Mouse (Mus musculus) limb, embryonic 14.5 days (tissue): Measurements from ENCODE around the gene Fgfr2. TPM values are rescaled to one million over a fixed set of nuclear protein-coding genes. Genes with fewer than 3 reads are reported as not detected.

Experiments
- ATAC-seq: fragments of 200-750 bp; cut with Nextera tagmentation; 2 replicates; pipeline ENCODE4 v1.8.0; 2017; ENCODE audit warnings: low read depth, moderate number of reproducible peaks, moderate TSS enrichment; ENCODE audit not compliant: low FRiP score
- DNase-seq: peaks from one replicate; pipeline ENCODE4 v3.0.0-alpha.2; 2015; ENCODE audit warnings: low spot score
- H3K27ac ChIP-seq: fragments of 300-500 bp; sonication (generic); replicated peaks from 2 replicates; pipeline ENCODE4 v1.5.1; 2014; ENCODE audit warnings: low read depth, mild to moderate bottlenecking, low read length, moderate library complexity, mixed read lengths
- H3K27me3 ChIP-seq: fragments of 300-500 bp; sonication (generic); 2 replicates; pipeline ENCODE4 v1.6.1; 2014; ENCODE audit warnings: low read length, mixed read lengths; ENCODE audit not compliant: control insufficient read depth, insufficient read depth
- H3K36me3 ChIP-seq: fragments of 300-500 bp; sonication (generic); 2 replicates; pipeline ENCODE4 v1.6.1; 2014; ENCODE audit warnings: mild to moderate bottlenecking, low read length, moderate library complexity, mixed read lengths; ENCODE audit not compliant: control insufficient read depth, insufficient read depth
- H3K4me1 ChIP-seq: fragments of 300-500 bp; sonication (generic); 2 replicates; pipeline ENCODE4 v1.6.1; 2014; ENCODE audit warnings: antibody characterized with exemption, low read length, mixed read lengths; ENCODE audit not compliant: control insufficient read depth, insufficient read depth
- H3K4me2 ChIP-seq: fragments of 300-500 bp; sonication (generic); replicated peaks from 2 replicates; pipeline ENCODE4 v1.6.1; 2014; ENCODE audit warnings: low read depth, mild to moderate bottlenecking, low read length, moderate library complexity; ENCODE audit not compliant: severe bottlenecking
- H3K4me3 ChIP-seq: fragments of 300-500 bp; sonication (generic); replicated peaks from 2 replicates; pipeline ENCODE4 v1.5.1; 2014; ENCODE audit warnings: low read length
- H3K9ac ChIP-seq: fragments of 300-500 bp; sonication (generic); 2 replicates; pipeline ENCODE4 v1.6.1; 2014; ENCODE audit warnings: mild to moderate bottlenecking, low read depth, low read length, moderate library complexity; ENCODE audit not compliant: severe bottlenecking
- H3K9me3 ChIP-seq: fragments of 300-500 bp; sonication (generic); 2 replicates; pipeline ENCODE4 v1.6.1; 2016; ENCODE audit warnings: low read length; ENCODE audit not compliant: control insufficient read depth
- POLR2A ChIP-seq: fragments of 200-500 bp; IDR thresholded peaks from 2 replicates; pipeline ENCODE4 v1.8.0; 2012; ENCODE audit warnings: inconsistent platforms, mild to moderate bottlenecking, moderate library complexity, borderline replicate concordance; ENCODE audit not compliant: insufficient read depth, insufficient read length; ENCODE audit errors: extremely low read depth
- WGBS: fragments of 180-500 bp; shearing (Covaris S2); extraction: QIAGEN DNeasy Blood & Tissue Kit; methylation state at CpG from one replicate; pipeline ENCODE4 v1.1.7; 2014; 5-methylcytosine and 5-hydroxymethylcytosine counted together
- polyA plus RNA-seq, 2 experiments: library from polyadenylated mRNA; depleted of rRNA in 1 of 2; stranded (reverse) in 1 of 2; unstranded in 1 of 2; fragments of >200 nt; fragmentation: Nextera tagmentation in 1 of 2; extraction: Ambion mirVana in 1 of 2; gene quantifications; 2 replicates each; pipeline versions ENCODE4 v1.2.1 to v1.2.3; 2012 to 2014

Gene Fgfr2
- polyA plus RNA-seq, 2 experiments = 131 to 133 TPM

DNA sequence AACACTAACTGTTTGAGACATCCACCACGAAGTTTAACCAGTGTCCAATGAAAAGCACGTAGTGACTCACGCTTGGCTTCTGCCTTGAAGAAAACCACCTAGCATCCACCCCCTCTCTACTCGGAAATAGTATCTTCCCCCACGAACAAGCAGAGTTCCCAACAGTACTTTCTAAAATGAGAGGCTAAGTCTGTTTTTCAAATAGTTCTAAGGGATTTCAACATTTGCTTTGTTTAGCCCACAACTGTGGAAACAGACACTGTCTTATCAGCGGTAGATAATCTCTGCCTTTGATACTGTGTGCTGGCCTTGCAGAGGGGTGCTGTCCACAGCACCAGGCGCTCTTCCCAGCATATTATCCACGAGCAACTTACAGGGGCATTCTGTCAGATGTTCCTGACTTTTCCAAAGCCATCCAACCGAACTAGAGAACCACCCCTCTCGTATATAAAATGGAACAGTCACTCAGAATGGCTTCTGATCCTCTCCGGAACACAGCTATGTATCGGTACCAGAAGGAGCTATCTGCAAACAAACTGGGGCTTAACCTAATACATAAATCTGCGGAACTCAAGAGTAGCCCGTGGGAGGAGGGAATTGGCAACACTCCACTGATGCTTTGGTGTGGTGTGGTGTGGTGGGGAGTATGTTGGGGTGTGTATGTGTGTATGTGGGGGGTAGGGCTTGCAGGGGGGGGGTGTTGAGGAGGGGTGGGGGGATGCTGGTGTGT lies 110.3 kb downstream of the Fgfr2 start:
- H3K9me3 ChIP-seq = no peaks in the 10 kb centered on the region
- no peak overlapping the region for H3K4me3 ChIP-seq
- H3K27me3 ChIP-seq = no peaks in the 10 kb centered on the region
- no peak overlapping the region for H3K9ac ChIP-seq
- no peak overlapping the region for H3K4me2 ChIP-seq
- H3K27ac ChIP-seq = no peak overlapping the region
- ATAC-seq (no peak), DNase-seq (no peak)
- TF ChIP-seq POLR2A = no peak
- H3K4me1 ChIP-seq = peaks cover 20% of the 10 kb centered on the region
- 62% methylated on average over 14 of the region's 14 CpGs for WGBS
- peaks cover 8% of the 10 kb centered on the region; the same call in 1 of the 2 replicates for H3K36me3 ChIP-seq

DNA sequence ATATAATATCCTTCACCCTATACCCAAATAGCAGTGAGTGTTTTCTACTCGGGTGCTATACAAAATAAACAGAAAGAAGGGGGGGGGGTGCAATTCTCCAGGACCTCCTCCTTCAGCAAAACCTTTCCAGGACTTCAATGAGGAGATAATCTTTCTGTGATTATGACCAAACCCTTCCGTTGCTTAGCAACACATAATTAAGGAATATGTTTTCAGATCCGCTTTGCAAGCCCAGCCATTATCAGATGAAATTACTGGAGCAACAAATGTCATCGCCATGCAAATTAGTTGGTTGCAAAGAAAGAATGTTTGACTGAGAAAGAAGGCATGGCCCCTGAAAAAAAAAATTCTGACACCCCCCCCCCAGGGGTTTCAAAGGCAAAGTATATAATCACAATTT lies 111.5 kb downstream of the Fgfr2 start:
- Histone ChIP-seq H3K4me3 (no peak overlapping the region), H3K27ac (no peak overlapping the region), H3K4me2 (0 out of 2 replicates have a peak overlapping the region, but pooled peaks have one; percentile 5), H3K9ac (no peak overlapping the region), H3K27me3 (no peaks in the 10 kb centered on the region), H3K9me3 (no peaks in the 10 kb centered on the region), H3K4me1 (peaks cover 20% of the 10 kb centered on the region), H3K36me3 (peaks cover 8% of the 10 kb centered on the region; the same call in 1 of the 2 replicates)
- DNase-seq (peak; percentile 29), ATAC-seq (no peak; the same call in 1 of the 2 replicates)
- TF ChIP-seq POLR2A = no peak
- WGBS = 55% methylated on average over 4 of the region's 4 CpGs

DNA sequence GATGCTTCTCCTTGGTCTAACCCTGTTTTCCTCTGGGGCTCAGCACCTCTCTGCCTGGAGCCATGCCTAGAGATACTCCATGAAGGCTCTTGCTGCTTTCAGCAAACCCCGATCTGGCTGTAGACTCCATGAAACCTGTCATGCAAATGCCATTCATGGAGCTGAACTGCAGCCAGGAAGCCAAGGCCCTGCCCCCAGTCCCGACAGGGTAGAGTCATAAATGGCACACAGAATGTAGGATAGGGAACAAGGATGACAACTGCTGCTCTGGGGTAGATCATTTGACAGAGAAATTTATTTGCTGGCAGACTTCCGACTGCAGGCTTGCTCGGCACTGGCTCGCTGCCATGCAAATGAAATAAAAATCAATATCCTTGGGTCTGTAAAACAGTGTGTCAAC lies 112.0 kb downstream of the Fgfr2 start:
- no peak for TF ChIP-seq POLR2A
- H3K4me1 ChIP-seq = peaks cover 20% of the 10 kb centered on the region
- ATAC-seq (peak; percentile 34; the same call in 1 of the 2 replicates), DNase-seq (peak; percentile 65)
- WGBS = 24% methylated on average over 5 of the region's 5 CpGs
- H3K27ac ChIP-seq = 0 out of 2 replicates have a peak overlapping the region, but pooled peaks have one; percentile 26
- H3K4me2 ChIP-seq = 0 out of 2 replicates have a peak overlapping the region, but pooled peaks have one; percentile 5
- no peak overlapping the region for H3K4me3 ChIP-seq
- peaks cover 8% of the 10 kb centered on the region; the same call in 1 of the 2 replicates for H3K36me3 ChIP-seq
- no peak overlapping the region for H3K9ac ChIP-seq
- no peaks in the 10 kb centered on the region for H3K27me3 ChIP-seq
- no peaks in the 10 kb centered on the region for H3K9me3 ChIP-seq

DNA sequence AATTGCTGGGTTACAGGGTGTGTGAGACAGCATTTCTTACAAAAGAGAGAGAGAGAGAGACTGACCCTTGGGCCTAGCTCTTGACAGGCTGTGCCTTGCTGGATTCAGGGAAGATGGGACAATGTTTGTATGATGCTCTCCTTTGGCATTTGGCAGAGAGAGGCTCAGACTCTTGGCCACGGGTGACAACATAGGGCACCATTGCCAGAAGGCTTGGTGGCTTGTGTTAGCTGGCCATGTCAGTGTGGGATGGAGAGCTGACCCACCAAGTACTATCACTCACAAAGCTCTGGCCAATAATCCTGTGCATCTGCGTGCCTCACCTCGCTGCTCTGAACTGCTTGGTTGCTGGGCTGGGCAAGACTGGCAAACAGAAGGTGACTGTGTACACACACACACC lies 112.7 kb downstream of the Fgfr2 start:
- H3K36me3 ChIP-seq = peaks cover 8% of the 10 kb centered on the region; the same call in 1 of the 2 replicates
- no peak for TF ChIP-seq POLR2A
- H3K9me3 ChIP-seq = no peaks in the 10 kb centered on the region
- ATAC-seq (no peak), DNase-seq (no peak)
- no peak overlapping the region for H3K4me2 ChIP-seq
- no peaks in the 10 kb centered on the region for H3K27me3 ChIP-seq
- no peak overlapping the region for H3K4me3 ChIP-seq
- H3K27ac ChIP-seq = 0 out of 2 replicates have a peak overlapping the region, but pooled peaks have one; percentile 26
- H3K9ac ChIP-seq = no peak overlapping the region
- peaks cover 20% of the 10 kb centered on the region for H3K4me1 ChIP-seq
- 85% methylated on average over 3 of the region's 3 CpGs for WGBS

DNA sequence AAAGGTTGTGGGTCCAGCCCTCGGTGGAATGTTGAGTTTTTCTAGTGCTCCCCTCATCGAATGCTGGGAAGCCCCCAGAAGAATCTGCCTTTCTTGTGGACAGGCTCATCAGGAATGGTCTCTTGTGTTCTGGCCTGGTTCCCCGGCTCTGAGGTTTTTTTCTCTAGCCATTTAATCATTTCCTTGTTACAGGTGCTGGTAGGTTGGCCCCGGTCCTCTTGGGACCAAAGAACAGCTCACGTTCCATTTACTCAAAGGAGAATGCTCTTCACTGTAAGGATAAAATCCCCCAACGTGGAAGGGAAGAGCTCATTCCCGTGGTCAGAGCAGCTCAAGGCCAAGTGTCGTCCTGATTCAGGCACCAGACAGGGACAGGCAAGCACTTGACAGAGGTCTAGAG lies 113.5 kb downstream of the Fgfr2 start:
- no peak overlapping the region for H3K27ac ChIP-seq
- H3K9me3 ChIP-seq = no peaks in the 10 kb centered on the region
- H3K27me3 ChIP-seq = no peaks in the 10 kb centered on the region
- DNase-seq (no peak), ATAC-seq (no peak)
- H3K4me2 ChIP-seq = no peak overlapping the region
- TF ChIP-seq POLR2A = no peak
- peaks cover 20% of the 10 kb centered on the region for H3K4me1 ChIP-seq
- H3K36me3 ChIP-seq = peaks cover 11% of the 10 kb centered on the region; the same call in 1 of the 2 replicates
- 82% methylated on average over 8 of the region's 8 CpGs for WGBS
- H3K9ac ChIP-seq = no peak overlapping the region
- no peak overlapping the region for H3K4me3 ChIP-seq
